Mouse (Mus musculus) layer of hippocampus, adult 8-10 months (tissue): ENCODE measurements around the gene Mtcp1. TPM values are rescaled to one million over a fixed set of nuclear protein-coding genes. Genes with fewer than 3 reads are reported as not detected.
A peak's percentile ranks its signal among the peaks of the same experiment; 100 is the strongest.

ENCODE experiments used
- DNase-seq, 2 experiments: peaks; one replicate each; pipeline ENCODE4 v3.0.0; 2022; ENCODE audit warnings: low spot score in 2 of 2
- total RNA-seq, 4 experiments: library from RNA; stranded (reverse); gene quantifications; 2 replicates each; pipeline ENCODE4 v1.2.4; 2022

The Mtcp1 gene
- 10 to 100 TPM in 2 of 4 experiments, 1 to 10 TPM in 2; 8.9 to 13.7 (median 10.1) TPM for total RNA-seq

- peak; percentile 78 to 83 for DNase-seq
Measured at GRCm38 (mm10) chrX:75415936-75416785, at the start of gene Mtcp1, which contains the start of the genes Cmc4 and Brcc3. Gene Mtcp1 (minus strand): TSS chrX:75416588. Gene Cmc4 (minus strand): TSS chrX:75416584. Gene Brcc3 (plus strand): TSS chrX:75416628.

GRCm38 (mm10) chrX:75454597-75454996, 38.2 kb upstream of the Mtcp1 start:
- DNase-seq, result no peak

GRCm38 (mm10) chrX:75409711-75410110, 6.7 kb downstream of the Mtcp1 start:
- DNase-seq, result no peak

GRCm38 (mm10) chrX:75403350-75403749, 13.0 kb downstream of the Mtcp1 start:
- DNase-seq, result no peak

- DNase-seq, result no peak
Measured at GRCm38 (mm10) chrX:75402668-75403067, 13.7 kb downstream of the Mtcp1 start.

- DNase-seq, result no peak
Measured at GRCm38 (mm10) chrX:75399471-75399870, 16.9 kb downstream of the Mtcp1 start.

GRCm38 (mm10) chrX:75382195-75382771, 34.1 kb downstream of the Mtcp1 start, which contains the start of the genes Fundc2 and F8:
Gene Fundc2 (plus strand): TSS chrX:75382399.
Gene F8 (minus strand): TSS chrX:75382615.
- peak; percentile 10 to 57 for DNase-seq

GRCm38 (mm10) chrX:75381699-75382098, 34.7 kb downstream of the Mtcp1 start:
- no peak for DNase-seq

GRCm38 (mm10) chrX:75381176-75381575, 35.2 kb downstream of the Mtcp1 start:
- DNase-seq, result no peak

GRCm38 (mm10) chrX:75376815-75377214, 39.6 kb downstream of the Mtcp1 start:
- DNase-seq, result no peak

- no peak for DNase-seq
Measured at GRCm38 (mm10) chrX:75372666-75373425, 43.5 kb downstream of the Mtcp1 start.

GRCm38 (mm10) chrX:75370197-75370596, 46.2 kb downstream of the Mtcp1 start:
- DNase-seq, result no peak

Other genes with a start within 250 kb of the Mtcp1 start
- gene Fundc2, start 34.2 kb downstream of the Mtcp1 start, total RNA-seq, result 10 to 100 TPM; 46.7 to 55.4 (median 51.2) TPM
- 1 to 10 TPM; 1.7 to 3.2 (median 2.3) TPM for gene F8, start 34.0 kb downstream of the Mtcp1 start, total RNA-seq
- gene Cmc4, start within 50 bp of the Mtcp1 start, total RNA-seq, result 10 to 100 TPM; 11.9 to 14.3 (median 12.0) TPM
- gene Brcc3, start within 50 bp of the Mtcp1 start, total RNA-seq, result 10 to 100 TPM; 35.5 to 38.2 (median 36.3) TPM
- 10 to 100 TPM; 65.9 to 84.3 (median 75.0) TPM for gene Vbp1, start 97.7 kb upstream of the Mtcp1 start, total RNA-seq
- gene Rab39b, start 161.6 kb upstream of the Mtcp1 start, total RNA-seq, result 10 to 100 TPM; 35.5 to 43.8 (median 40.6) TPM